Mouse (Mus musculus) stomach, postnatal 0 days (tissue): ENCODE measurements around the gene Ntn1.

Source experiments
- CTCF ChIP-seq: IDR thresholded peaks from 2 replicates; pipeline ENCODE4 v1.5.1; 2016; ENCODE audit warnings: antibody characterized with exemption, low read depth, mild to moderate bottlenecking, moderate library complexity
- EP300 ChIP-seq: optimal IDR thresholded peaks from 2 replicates; pipeline ENCODE3; 2016; ENCODE audit warnings: antibody characterized with exemption

DNA sequence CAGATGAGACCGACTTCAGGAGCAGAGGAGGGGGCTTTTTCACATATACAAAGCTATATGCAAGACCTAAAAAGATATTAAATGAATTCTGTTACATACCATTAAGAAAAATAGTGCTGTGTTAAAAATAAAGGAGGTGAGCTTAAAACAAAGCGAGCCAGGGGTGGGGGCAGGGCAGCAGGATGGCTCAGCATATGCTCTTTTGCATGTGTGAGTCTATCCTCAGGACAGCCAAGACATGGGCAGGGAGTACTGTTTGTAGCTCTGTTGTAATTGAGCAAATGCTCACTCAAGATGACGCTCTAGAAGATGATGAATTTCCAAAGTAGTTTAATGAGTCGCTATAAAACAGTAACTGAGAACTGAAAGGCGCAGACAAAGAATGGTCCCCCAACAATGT, 236.2 kb downstream of the Ntn1 start:
- TF ChIP-seq CTCF (no peak), EP300 (no peak)
